Mouse (Mus musculus) liver, embryonic 14.5 days (tissue): ENCODE data around the gene Kcnt2.

Experiments used
- CTCF ChIP-seq: IDR thresholded peaks from 2 replicates; pipeline ENCODE4 v1.5.1; 2016; ENCODE audit warnings: antibody characterized with exemption, low read depth, control low read depth
- EP300 ChIP-seq: IDR thresholded peaks from 2 replicates; pipeline ENCODE4 v1.6.1; 2016; ENCODE audit warnings: antibody characterized with exemption, low read depth

GRCm38 (mm10) chr1:140304244-140304643 is 58.3 kb downstream of the Kcnt2 start:
- TF ChIP-seq CTCF (no peak), EP300 (no peak)
